Mouse (Mus musculus) neural tube, embryonic 11.5 days (tissue): ENCODE measurements around the gene Peak1. TPM values are rescaled to one million over a fixed set of nuclear protein-coding genes. Genes with fewer than 3 reads are reported as not detected.

Experiments
- microRNA-seq: library from miRNA; unstranded; fragments of <30 nt; microRNA quantifications from one replicate; pipeline ENCODE4, GENCODE M21; 2016
- polyA plus RNA-seq: library from polyadenylated mRNA; unstranded; fragments of >200 nt; fragmentation: Nextera tagmentation; extraction: Ambion mirVana; gene quantifications from 2 replicates; pipeline ENCODE4 v1.2.1, GENCODE M21; 2014

Peak1 gene
- polyA plus RNA-seq, 1 experiment from 2014 or later, result 8.5 TPM

Small RNA genes within 50 kb of the gene (microRNA-seq; reads per million reads assigned to microRNA genes)
- gene Gm24270, result 1.3 reads per million

Other genes with a start within 250 kb of the Peak1 start
- 68.2 and 68.4 TPM in 2 replicates for gene Hmg20a, start 542 bp upstream of the Peak1 start, polyA plus RNA-seq